Mouse (Mus musculus) olfactory bulb, adult 2 months (tissue): Measurements from ENCODE around the gene Ahcyl2.

Experiments
- CTCF ChIP-seq: fragments of 200-500 bp; IDR thresholded peaks from 2 replicates; pipeline ENCODE4 v1.5.1; 2012; ENCODE audit warnings: low read depth, mild to moderate bottlenecking, low read length, moderate library complexity; ENCODE audit not compliant: insufficient read depth
- POLR2A ChIP-seq: fragments of 200-500 bp; IDR thresholded peaks from 2 replicates; pipeline ENCODE4 v1.6.1; 2012; ENCODE audit warnings: mild to moderate bottlenecking, low read depth, low read length, moderate library complexity; ENCODE audit not compliant: insufficient read depth

- no peak for TF ChIP-seq CTCF
- TF ChIP-seq POLR2A, result no peak
These were observed 105.8 kb downstream of the Ahcyl2 start for GRCm38 (mm10) chr6:29873654-29874053.
